Mouse (Mus musculus): ENCODE results near the gene Adcyap1r1. TPM values are rescaled to one million over a fixed set of nuclear protein-coding genes. Genes with fewer than 3 reads are reported as not detected.

Gene Adcyap1r1
- total RNA-seq, 1 experiment from 2014 or later: 29.5 TPM

Small RNA genes lying within 50 kb of the gene (microRNA-seq; reads per million reads assigned to microRNA genes)
- 0 reads per million in 2 experiments for gene Gm44352

Other genes starting within 250 kb of the Adcyap1r1 start
- 5.4 and 5.8 TPM in 2 replicates for gene Mindy4, start 248.6 kb upstream of the Adcyap1r1 start, total RNA-seq (2021)
- 265 and 326 TPM in 2 replicates for gene Aqp1, start 115.5 kb upstream of the Adcyap1r1 start, total RNA-seq (2021)
- gene Ghrhr, start 75.7 kb upstream of the Adcyap1r1 start, total RNA-seq (2021): not detected in 2 replicates
- not detected in 2 replicates for gene Neurod6, start 229.3 kb downstream of the Adcyap1r1 start, total RNA-seq (2021)